Mouse (Mus musculus): ENCODE results near the gene Gpc1.

The Gpc1 gene

GRCm38 (mm10) chr1:92833987-92834706, 2.7 kb downstream of the Gpc1 start:
- DNase-seq (ENCODE audit: low spot score), result peak; percentile 93

GRCm38 (mm10) chr1:92837931-92838833, 6.7 kb downstream of the Gpc1 start:
- no peak for DNase-seq (ENCODE audit: low spot score)

GRCm38 (mm10) chr1:92839211-92839610, 7.8 kb downstream of the Gpc1 start:
- no peak for DNase-seq (ENCODE audit: low spot score)

- DNase-seq (ENCODE audit: low spot score), result peak; percentile 45
Measured at GRCm38 (mm10) chr1:92840231-92840890, 8.9 kb downstream of the Gpc1 start.

- DNase-seq (ENCODE audit: low spot score), result no peak
Measured at GRCm38 (mm10) chr1:92841427-92841826, 10.0 kb downstream of the Gpc1 start.

- no peak for DNase-seq (ENCODE audit: low spot score)
Measured at GRCm38 (mm10) chr1:92845889-92846288, 14.4 kb downstream of the Gpc1 start.

GRCm38 (mm10) chr1:92847873-92848839, 16.7 kb downstream of the Gpc1 start:
- peak; percentile 64 for DNase-seq (ENCODE audit: low spot score)

- DNase-seq (ENCODE audit: low spot score), result peak; percentile 28
Measured at GRCm38 (mm10) chr1:92849491-92849890, 18.0 kb downstream of the Gpc1 start.

GRCm38 (mm10) chr1:92849938-92850574, 18.6 kb downstream of the Gpc1 start:
- no peak for DNase-seq (ENCODE audit: low spot score)

- no peak for DNase-seq (ENCODE audit: low spot score)
Measured at GRCm38 (mm10) chr1:92852450-92852849, 21.0 kb downstream of the Gpc1 start.

GRCm38 (mm10) chr1:92861503-92861902, 30.1 kb downstream of the Gpc1 start:
- DNase-seq (ENCODE audit: low spot score), result no peak

- DNase-seq (ENCODE audit: low spot score), result no peak
Measured at GRCm38 (mm10) chr1:92863268-92863667, 31.8 kb downstream of the Gpc1 start.

GRCm38 (mm10) chr1:92866170-92866569, 34.7 kb downstream of the Gpc1 start:
- DNase-seq (ENCODE audit: low spot score), result no peak

GRCm38 (mm10) chr1:92869985-92870384, 38.5 kb downstream of the Gpc1 start:
- DNase-seq (ENCODE audit: low spot score), result no peak

- DNase-seq (ENCODE audit: low spot score), result no peak
Measured at GRCm38 (mm10) chr1:92872666-92873065, 41.2 kb downstream of the Gpc1 start.

- no peak for DNase-seq (ENCODE audit: low spot score)
Measured at GRCm38 (mm10) chr1:92874011-92874410, 42.6 kb downstream of the Gpc1 start.

GRCm38 (mm10) chr1:92875360-92876111, 44.1 kb downstream of the Gpc1 start:
- DNase-seq (ENCODE audit: low spot score), result no peak

GRCm38 (mm10) chr1:92877431-92877978, 46.1 kb downstream of the Gpc1 start:
- no peak for DNase-seq (ENCODE audit: low spot score)

- no peak for DNase-seq (ENCODE audit: low spot score)
Measured at GRCm38 (mm10) chr1:92878066-92878741, 46.8 kb downstream of the Gpc1 start.

Measured in retina, embryonic 14.5 days (tissue).